In genomic region chr14:78921219-78921618, GRCm38 (mm10) we compare ENCODE assay signal across 21 mouse cellular contexts.
DNase-seq lines count a peak whose midpoint lies in the region; ATAC-seq and TF ChIP-seq lines count a peak whose summit lies in the region.
"Had no signal": no experiment of that assay in that cellular context is flagged by ENCODE, and none has a peak within 500 bp of the region (broad histone marks: within the 10 kb centered on the region; RNA-seq: fewer than 3 reads in every experiment).

No protein-coding gene starts in this region.

- no peak overlapping the region for H3K27ac ChIP-seq in kidney, embryonic 15.5 days
- no peak overlapping the region for H3K27ac ChIP-seq in ES-E14 (ENCODE audit: insufficient read depth, low read depth, low read length, poor library complexity, severe bottlenecking)
- H3K27ac ChIP-seq: embryonic facial prominence, embryonic 15.5 days; forebrain, embryonic 10.5 days; liver, embryonic 14.5 days had no signal

- ATAC-seq in kidney, embryonic 15.5 days (replicated peaks; ENCODE audit: low FRiP score), result no peak; the same call in 1 of the 2 replicates
- ATAC-seq: forebrain, postnatal 0 days; lung, postnatal 0 days had no signal

- H3K36me3 ChIP-seq in kidney, embryonic 15.5 days, result no peaks in the 10 kb centered on the region
- H3K36me3 ChIP-seq in ES-E14 (ENCODE audit: control insufficient read depth, insufficient read depth, low read length, poor library complexity, severe bottlenecking), result peaks cover 2% of the 10 kb centered on the region; the same call in 1 of the 2 replicates
- H3K36me3 ChIP-seq in myocyte (ENCODE audit: control insufficient read depth, insufficient read depth), result peaks cover 6% of the 10 kb centered on the region
- H3K36me3 ChIP-seq: embryonic facial prominence, embryonic 15.5 days; forebrain, embryonic 10.5 days had no signal

- no peak overlapping the region for H3K4me3 ChIP-seq in kidney, embryonic 15.5 days (replicated peaks)
- no peak overlapping the region for H3K4me3 ChIP-seq in ES-E14 (ENCODE audit: insufficient read depth in 1 of 2, low read depth in 1 of 2, low read length in 2 of 2, poor library complexity in 1 of 2, severe bottlenecking in 1 of 2)
- H3K4me3 ChIP-seq in myocyte, result no peak overlapping the region
- H3K4me3 ChIP-seq: embryonic facial prominence, embryonic 15.5 days; forebrain, embryonic 10.5 days had no signal

- no peak overlapping the region for H3ac ChIP-seq in myocyte (ENCODE audit: control insufficient read depth, insufficient read length)

- 42% methylated on average over 2 of the region's 2 CpGs for WGBS in kidney, embryonic 15.5 days

- H3K9ac ChIP-seq in kidney, embryonic 15.5 days, result no peak overlapping the region
- no peak overlapping the region for H3K9ac ChIP-seq in ES-E14 (ENCODE audit: insufficient read depth, low read depth, low read length, poor library complexity, severe bottlenecking)
- H3K9ac ChIP-seq: embryonic facial prominence, embryonic 15.5 days; forebrain, postnatal 0 days; liver, embryonic 14.5 days had no signal

- no peaks in the 10 kb centered on the region for H3K79me2 ChIP-seq in myocyte (ENCODE audit: control insufficient read depth, insufficient read depth)

- no peaks in the 10 kb centered on the region for H3K27me3 ChIP-seq in kidney, embryonic 15.5 days
- H3K27me3 ChIP-seq in myocyte (ENCODE audit: control insufficient read depth, insufficient read depth, insufficient read length), result no peaks in the 10 kb centered on the region
- H3K27me3 ChIP-seq: embryonic facial prominence, embryonic 15.5 days had no signal

- no peak overlapping the region for H3K4me2 ChIP-seq in kidney, embryonic 15.5 days
- H3K4me2 ChIP-seq in myocyte (ENCODE audit: low read depth), result no peak overlapping the region
- H3K4me2 ChIP-seq: embryonic facial prominence, embryonic 15.5 days had no signal

- H3K4me1 ChIP-seq in kidney, embryonic 15.5 days, result no peaks in the 10 kb centered on the region
- no peaks in the 10 kb centered on the region for H3K4me1 ChIP-seq in ES-E14 (ENCODE audit: control insufficient read depth in 2 of 2, insufficient read depth in 2 of 2, low read length in 2 of 2, poor library complexity in 1 of 2)
- H3K4me1 ChIP-seq: embryonic facial prominence, embryonic 15.5 days; forebrain, embryonic 10.5 days had no signal

- TF ChIP-seq POLR2A in myocyte (IDR thresholded peaks at IDR 0.05; ENCODE audit: insufficient read length, low read depth), result no peak

- no peaks in the 10 kb centered on the region for H3K9me3 ChIP-seq in kidney, embryonic 15.5 days (replicated peaks)
- H3K9me3 ChIP-seq in ES-E14 (ENCODE audit: control insufficient read depth, insufficient read depth, low read depth, low read length), result no peaks in the 10 kb centered on the region
- H3K9me3 ChIP-seq: embryonic facial prominence, embryonic 15.5 days; forebrain, embryonic 10.5 days; G1E had no signal

- in situ Hi-C loops in ES-E14 (cut with MboI; ENCODE audit: low sequenced_read_pairs in 2 of 2, unreplicated experiment in 2 of 2), result no loop called here

- peak; percentile 20 for DNase-seq in kidney, adult 9 months
- DNase-seq in ES-E14 (ENCODE audit: low read depth, low spot score) (peak; percentile 9), ZHBTc4 (ENCODE audit: low read depth, low spot score) (peak; percentile 12)
- no peak for DNase-seq in right cerebral cortex, postnatal 14 days
- DNase-seq in spleen, postnatal 14 days (ENCODE audit: low spot score in 2 of 2), result no peak
- DNase-seq: adrenal gland, adult 8-10 months; cerebellum, adult 9-10 months; forebrain, postnatal 0 days; heart, adult 18-20 months; kidney, adult 18-20 months; layer of hippocampus, postnatal 36 days; midbrain, embryonic 14.5 days; retina, postnatal 1 day; thymus, postnatal 25 days had no signal

TF ChIP-seq in ES-E14, 5 proteins besides CTCF, POLR2A, EP300 and RAD21:
- TF ChIP-seq HCFC1 (IDR thresholded peaks at IDR 0.05; ENCODE audit: borderline replicate concordance, insufficient read depth, low read length) (no peak), MAFK (IDR thresholded peaks at IDR 0.05; ENCODE audit: insufficient read depth, low read depth, low read length) (0 out of 2 replicates have a peak, but pooled peaks have one; percentile 52), CHD2 (IDR thresholded peaks at IDR 0.05; ENCODE audit: low read depth, low read length) (no peak), ZC3H11A (IDR thresholded peaks at IDR 0.05; ENCODE audit: borderline replicate concordance, low read depth, low read length) (no peak), ZNF384 (IDR thresholded peaks at IDR 0.05; ENCODE audit: low read depth, low read length) (no peak)
TF ChIP-seq in ES-E14: peak in this region for 1.

TF ChIP-seq in myocyte, 11 proteins besides CTCF, POLR2A, EP300 and RAD21:
- TF ChIP-seq REST (IDR thresholded peaks at IDR 0.05; ENCODE audit: insufficient read depth, insufficient read length) (peak; percentile 45), CEBPB (IDR thresholded peaks at IDR 0.05; ENCODE audit: insufficient read depth, poor library complexity, severe bottlenecking) (no peak)

Comparison
In these comparisons a context has a peak if more than half of its experiments do, and no peak if none do; other contexts are left out.
1. DNase-seq: peak in kidney, adult 9 months (single experiment), ES-E14 (single experiment) and ZHBTc4 (single experiment); none in right cerebral cortex, postnatal 14 days (single experiment) and spleen, postnatal 14 days (0 of 2).